Mouse (Mus musculus) liver, embryonic 11.5 days (tissue): ENCODE data around the gene Ing5. TPM values are rescaled to one million over a fixed set of nuclear protein-coding genes. Genes with fewer than 3 reads are reported as not detected.

Experiments used
- polyA plus RNA-seq: library from polyadenylated mRNA; unstranded; fragments of >200 nt; fragmentation: Nextera tagmentation; extraction: Ambion mirVana; gene quantifications from 2 replicates; pipeline ENCODE4 v1.2.1, GENCODE M21; 2014

Ing5 gene
- polyA plus RNA-seq, 1 experiment from 2014 or later, result 23.1 TPM

Other genes with a start within 250 kb of the Ing5 start
- gene Stk25, start 145.3 kb upstream of the Ing5 start, polyA plus RNA-seq, result 97.7 and 102 TPM in 2 replicates
- gene Bok, start 118.3 kb upstream of the Ing5 start, polyA plus RNA-seq, result 11.3 and 12.2 TPM in 2 replicates
- gene Atg4b, start 52.5 kb upstream of the Ing5 start, polyA plus RNA-seq, result 86.2 and 87.6 TPM in 2 replicates
- gene Thap4, start 49.1 kb upstream of the Ing5 start, polyA plus RNA-seq, result 28.9 and 31.7 TPM in 2 replicates
- 297 and 324 TPM in 2 replicates for gene Dtymk, start 2.0 kb upstream of the Ing5 start, polyA plus RNA-seq
- 10.1 and 12.3 TPM in 2 replicates for gene D2hgdh, start 20.9 kb downstream of the Ing5 start, polyA plus RNA-seq
- gene Gal3st2, start 57.3 kb downstream of the Ing5 start, polyA plus RNA-seq, result not detected in 2 replicates
- gene Gal3st2b, start 114.3 kb downstream of the Ing5 start, polyA plus RNA-seq, result not detected in 2 replicates
- gene Gal3st2c, start 186.5 kb downstream of the Ing5 start, polyA plus RNA-seq, result not detected in 2 replicates
- gene Neu4, start 216.5 kb downstream of the Ing5 start, polyA plus RNA-seq, result not detected in 2 replicates
- not detected in 2 replicates for gene Pdcd1, start 248.6 kb downstream of the Ing5 start, polyA plus RNA-seq